Mouse (Mus musculus): ENCODE measurements around the gene Tubgcp5. TPM values are rescaled to one million over a fixed set of nuclear protein-coding genes. Genes with fewer than 3 reads are reported as not detected.

Tubgcp5 gene
- total RNA-seq, 2 experiments from 2014 or later: 33.0 to 39.2 TPM

GRCm38 (mm10) chr7:55871476-55871875, 77.5 kb downstream of the Tubgcp5 start:
- DNase-seq (ENCODE audit: extremely low spot score in 1 of 2, low spot score in 2 of 2): no peak
- TF ChIP-seq CTCF (IDR thresholded peaks at IDR 0.05): no peak
- Histone ChIP-seq H3K4me3 (no peak overlapping the region), H3K27ac (no peak overlapping the region)
- intact Hi-C loops (cut with DNase I): no loop called here

GRCm38 (mm10) chr7:55874703-55875102, 80.7 kb downstream of the Tubgcp5 start:
- intact Hi-C loops (cut with DNase I): no loop called here
- TF ChIP-seq CTCF (IDR thresholded peaks at IDR 0.05): no peak
- H3K27ac ChIP-seq: no peak overlapping the region
- H3K4me3 ChIP-seq: no peak overlapping the region
- no peak for DNase-seq (ENCODE audit: extremely low spot score in 1 of 2, low spot score in 2 of 2)

- DNase-seq (ENCODE audit: extremely low spot score in 1 of 2, low spot score in 2 of 2): no peak
- TF ChIP-seq CTCF (IDR thresholded peaks at IDR 0.05): no peak
- H3K4me3 ChIP-seq: no peak overlapping the region
- no peak overlapping the region for H3K27ac ChIP-seq
- intact Hi-C loops (cut with DNase I): no loop called here
These were observed 83.8 kb downstream of the Tubgcp5 start for GRCm38 (mm10) chr7:55877721-55878120.

GRCm38 (mm10) chr7:55880882-55881281, 86.9 kb downstream of the Tubgcp5 start:
- intact Hi-C loops (cut with DNase I): no loop called here
- no peak for DNase-seq (ENCODE audit: extremely low spot score in 1 of 2, low spot score in 2 of 2)
- H3K27ac ChIP-seq: no peak overlapping the region; the same call in 1 of the 2 replicates
- no peak overlapping the region for H3K4me3 ChIP-seq
- TF ChIP-seq CTCF (IDR thresholded peaks at IDR 0.05): no peak

Other genes starting within 250 kb of the Tubgcp5 start
- 10 to 100 TPM; 10.3 to 11.6 TPM for gene Siglech, start 26.0 kb upstream of the Tubgcp5 start, total RNA-seq (2021)
- 10 to 100 TPM; 68.1 to 75.4 TPM for gene Cyfip1, start 47.6 kb downstream of the Tubgcp5 start, total RNA-seq (2021)
- 10 to 100 TPM; 47.7 to 52.3 TPM for gene Nipa2, start 168.3 kb downstream of the Tubgcp5 start, total RNA-seq (2021)
- 10 to 100 TPM; 58.5 to 62.1 TPM for gene Nipa1, start 225.8 kb downstream of the Tubgcp5 start, total RNA-seq (2021)